Mouse (Mus musculus) ES-E14 (cell line): ENCODE measurements around the gene Rnf31.

Experiments
- CHD2 ChIP-seq: IDR thresholded peaks from 2 replicates; pipeline ENCODE4 v1.6.1; 2014; ENCODE audit warnings: mild to moderate bottlenecking, low read depth, low read length, inconsistent platforms
- HCFC1 ChIP-seq: IDR thresholded peaks from 2 replicates; pipeline ENCODE4 v1.6.1; 2012; ENCODE audit warnings: low read length, inconsistent platforms, borderline replicate concordance; ENCODE audit not compliant: insufficient read depth
- ZC3H11A ChIP-seq: IDR thresholded peaks from 2 replicates; pipeline ENCODE4 v1.6.1; 2012; ENCODE audit warnings: low read depth, mild to moderate bottlenecking, inconsistent platforms, low read length, borderline replicate concordance
- ZNF384 ChIP-seq: IDR thresholded peaks from 2 replicates; pipeline ENCODE4 v1.6.1; 2012; ENCODE audit warnings: low read depth, low read length, inconsistent platforms

DNA sequence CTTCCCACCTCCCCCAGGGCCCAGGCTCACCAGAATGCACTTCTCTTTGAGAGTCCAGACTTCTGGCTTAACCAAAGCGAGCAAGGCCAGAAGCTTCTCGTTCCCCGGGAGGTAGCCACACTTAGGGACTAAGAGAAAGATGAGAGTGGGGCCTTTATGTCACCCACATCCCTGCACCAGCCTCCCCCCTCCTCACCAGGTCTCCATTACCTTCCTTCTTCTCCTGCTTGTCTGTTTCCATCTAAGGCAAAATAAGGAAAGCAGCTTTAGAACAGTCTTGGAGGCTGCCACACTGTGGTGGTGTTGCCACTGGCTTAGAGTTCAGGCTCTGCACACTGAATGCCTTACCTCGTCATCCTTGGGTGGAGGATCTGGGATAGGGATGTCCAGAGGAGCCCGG lies 2.2 kb upstream of the Rnf31 start:
- no peak for TF ChIP-seq ZNF384
- TF ChIP-seq HCFC1, result no peak
- TF ChIP-seq ZC3H11A, result no peak
- no peak for TF ChIP-seq CHD2
